Mouse (Mus musculus): Measurements from ENCODE around the gene Fignl1. TPM values are rescaled to one million over a fixed set of nuclear protein-coding genes. Genes with fewer than 3 reads are reported as not detected.
A peak's percentile ranks its signal among the peaks of the same experiment; 100 is the strongest.

Gene Fignl1
- polyA plus RNA-seq, 1 experiment from 2014 or later: 122 TPM

GRCm38 (mm10) chr11:11836713-11837370, 28.1 kb upstream of the Fignl1 start:
- peak; percentile 69 for DNase-seq (ENCODE audit: low spot score)
- no peaks in the 10 kb centered on the region for H3K9me3 ChIP-seq (ENCODE audit: control insufficient read depth, low read length)
- H3K9ac ChIP-seq (ENCODE audit: low read depth, low read length): peak overlapping the region; percentile 32; the same call in 1 of the 2 replicates
- peak; percentile 86 for ATAC-seq (replicated peaks; ENCODE audit: low FRiP score)
- peak overlapping the region; percentile 74 for H3K27ac ChIP-seq (ENCODE audit: low read depth, low read length)
- peak overlapping the region; percentile 36 for H3K4me3 ChIP-seq (ENCODE audit: low read depth, low read length)
- no peaks in the 10 kb centered on the region for H3K36me3 ChIP-seq (ENCODE audit: control insufficient read depth, insufficient read depth, low read length)
- no peaks in the 10 kb centered on the region for H3K27me3 ChIP-seq (replicated peaks; ENCODE audit: control insufficient read depth, insufficient read depth, low read length)
- H3K4me1 ChIP-seq (replicated peaks; ENCODE audit: control insufficient read depth, insufficient read depth, low read length): peaks cover 79% of the 10 kb centered on the region
- H3K4me2 ChIP-seq: peak overlapping the region; percentile 74
- WGBS: 8% methylated on average over 18 of the region's 18 CpGs

GRCm38 (mm10) chr11:11836262-11836661, 27.5 kb upstream of the Fignl1 start:
- Histone ChIP-seq H3K4me1 (replicated peaks; ENCODE audit: control insufficient read depth, insufficient read depth, low read length) (peaks cover 75% of the 10 kb centered on the region), H3K4me3 (ENCODE audit: low read depth, low read length) (peak overlapping the region; percentile 36), H3K9me3 (ENCODE audit: control insufficient read depth, low read length) (no peaks in the 10 kb centered on the region), H3K27me3 (replicated peaks; ENCODE audit: control insufficient read depth, insufficient read depth, low read length) (no peaks in the 10 kb centered on the region), H3K27ac (ENCODE audit: low read depth, low read length) (peak overlapping the region; percentile 74; the same call in 1 of the 2 replicates), H3K4me2 (peak overlapping the region; percentile 74), H3K9ac (ENCODE audit: low read depth, low read length) (peak overlapping the region; percentile 32; the same call in 1 of the 2 replicates), H3K36me3 (ENCODE audit: control insufficient read depth, insufficient read depth, low read length) (no peaks in the 10 kb centered on the region)
- 21% methylated on average over 8 of the region's 8 CpGs for WGBS
- ATAC-seq (replicated peaks; ENCODE audit: low FRiP score) (no peak), DNase-seq (ENCODE audit: low spot score) (no peak)

GRCm38 (mm10) chr11:11835791-11836190, 27.0 kb upstream of the Fignl1 start:
- no peak overlapping the region for H3K4me3 ChIP-seq (ENCODE audit: low read depth, low read length)
- ATAC-seq (replicated peaks; ENCODE audit: low FRiP score): no peak
- 54% methylated on average over 4 of the region's 4 CpGs for WGBS

GRCm38 (mm10) chr11:11835361-11835760, 26.6 kb upstream of the Fignl1 start:
- ATAC-seq (replicated peaks; ENCODE audit: low FRiP score): peak; percentile 74
- no peak overlapping the region for H3K4me3 ChIP-seq (ENCODE audit: low read depth, low read length)
- peak overlapping the region; percentile 74 for H3K4me2 ChIP-seq
- no peaks in the 10 kb centered on the region for H3K9me3 ChIP-seq (ENCODE audit: control insufficient read depth, low read length)
- no peaks in the 10 kb centered on the region for H3K27me3 ChIP-seq (replicated peaks; ENCODE audit: control insufficient read depth, insufficient read depth, low read length)
- 15% methylated on average over 6 of the region's 6 CpGs for WGBS
- no peak for DNase-seq (ENCODE audit: low spot score)
- 0 out of 2 replicates have a peak overlapping the region, but pooled peaks have one; percentile 17 for H3K27ac ChIP-seq (ENCODE audit: low read depth, low read length)
- H3K9ac ChIP-seq (ENCODE audit: low read depth, low read length): peak overlapping the region; percentile 42
- H3K4me1 ChIP-seq (replicated peaks; ENCODE audit: control insufficient read depth, insufficient read depth, low read length): peaks cover 68% of the 10 kb centered on the region
- H3K36me3 ChIP-seq (ENCODE audit: control insufficient read depth, insufficient read depth, low read length): no peaks in the 10 kb centered on the region

More at GRCm38 (mm10) chr11:11835791-11836190, 27.0 kb upstream of the Fignl1 start:
- Histone ChIP-seq H3K27me3 (replicated peaks; ENCODE audit: control insufficient read depth, insufficient read depth, low read length) (no peaks in the 10 kb centered on the region), H3K36me3 (ENCODE audit: control insufficient read depth, insufficient read depth, low read length) (no peaks in the 10 kb centered on the region), H3K4me1 (replicated peaks; ENCODE audit: control insufficient read depth, insufficient read depth, low read length) (peaks cover 70% of the 10 kb centered on the region), H3K4me2 (peak overlapping the region; percentile 74), H3K9me3 (ENCODE audit: control insufficient read depth, low read length) (no peaks in the 10 kb centered on the region), H3K27ac (ENCODE audit: low read depth, low read length) (0 out of 2 replicates have a peak overlapping the region, but pooled peaks have one; percentile 74), H3K9ac (ENCODE audit: low read depth, low read length) (no peak overlapping the region)
- DNase-seq (ENCODE audit: low spot score): no peak

- Histone ChIP-seq H3K27me3 (replicated peaks; ENCODE audit: control insufficient read depth, insufficient read depth, low read length) (peaks cover 4% of the 10 kb centered on the region; the same call in 1 of the 2 replicates), H3K9ac (ENCODE audit: low read depth, low read length) (peak overlapping the region; percentile 23), H3K9me3 (ENCODE audit: control insufficient read depth, low read length) (no peaks in the 10 kb centered on the region), H3K36me3 (ENCODE audit: control insufficient read depth, insufficient read depth, low read length) (no peaks in the 10 kb centered on the region), H3K4me3 (ENCODE audit: low read depth, low read length) (no peak overlapping the region), H3K4me1 (replicated peaks; ENCODE audit: control insufficient read depth, insufficient read depth, low read length) (peaks cover 60% of the 10 kb centered on the region), H3K4me2 (no peak overlapping the region), H3K27ac (ENCODE audit: low read depth, low read length) (peak overlapping the region; percentile 83; the same call in 1 of the 2 replicates)
- DNase-seq (ENCODE audit: low spot score) (no peak), ATAC-seq (replicated peaks; ENCODE audit: low FRiP score) (no peak)
- 30% methylated on average over 8 of the region's 8 CpGs for WGBS
Observed at GRCm38 (mm10) chr11:11833100-11833499, 24.3 kb upstream of the Fignl1 start.

- Histone ChIP-seq H3K9me3 (ENCODE audit: control insufficient read depth, low read length) (no peaks in the 10 kb centered on the region), H3K4me3 (ENCODE audit: low read depth, low read length) (no peak overlapping the region), H3K36me3 (ENCODE audit: control insufficient read depth, insufficient read depth, low read length) (no peaks in the 10 kb centered on the region), H3K4me2 (no peak overlapping the region), H3K27me3 (replicated peaks; ENCODE audit: control insufficient read depth, insufficient read depth, low read length) (peaks cover 4% of the 10 kb centered on the region; the same call in 1 of the 2 replicates), H3K27ac (ENCODE audit: low read depth, low read length) (peak overlapping the region; percentile 83), H3K9ac (ENCODE audit: low read depth, low read length) (peak overlapping the region; percentile 23), H3K4me1 (replicated peaks; ENCODE audit: control insufficient read depth, insufficient read depth, low read length) (peaks cover 57% of the 10 kb centered on the region)
- no peak for DNase-seq (ENCODE audit: low spot score)
- ATAC-seq (replicated peaks; ENCODE audit: low FRiP score): no peak
- 32% methylated on average over 6 of the region's 6 CpGs for WGBS
Observed at GRCm38 (mm10) chr11:11832755-11833084, 24.0 kb upstream of the Fignl1 start.

GRCm38 (mm10) chr11:11831940-11832754, 23.4 kb upstream of the Fignl1 start:
- Histone ChIP-seq H3K36me3 (ENCODE audit: control insufficient read depth, insufficient read depth, low read length) (no peaks in the 10 kb centered on the region), H3K9ac (ENCODE audit: low read depth, low read length) (peak overlapping the region; percentile 23; the same call in 1 of the 2 replicates), H3K4me3 (ENCODE audit: low read depth, low read length) (no peak overlapping the region), H3K27ac (ENCODE audit: low read depth, low read length) (peak overlapping the region; percentile 83), H3K9me3 (ENCODE audit: control insufficient read depth, low read length) (no peaks in the 10 kb centered on the region), H3K27me3 (replicated peaks; ENCODE audit: control insufficient read depth, insufficient read depth, low read length) (peaks cover 4% of the 10 kb centered on the region; the same call in 1 of the 2 replicates), H3K4me2 (peak overlapping the region; percentile 3; the same call in 1 of the 2 replicates), H3K4me1 (replicated peaks; ENCODE audit: control insufficient read depth, insufficient read depth, low read length) (peaks cover 52% of the 10 kb centered on the region)
- DNase-seq (ENCODE audit: low spot score) (no peak), ATAC-seq (replicated peaks; ENCODE audit: low FRiP score) (no peak)
- WGBS: 15% methylated on average over 6 of the region's 6 CpGs

- H3K4me2 ChIP-seq: peak overlapping the region; percentile 3; the same call in 1 of the 2 replicates
- H3K9me3 ChIP-seq (ENCODE audit: control insufficient read depth, low read length): no peaks in the 10 kb centered on the region
- DNase-seq (ENCODE audit: low spot score) (no peak), ATAC-seq (replicated peaks; ENCODE audit: low FRiP score) (no peak)
- WGBS: 46% methylated on average over 6 of the region's 6 CpGs
- H3K9ac ChIP-seq (ENCODE audit: low read depth, low read length): no peak overlapping the region
- H3K4me3 ChIP-seq (ENCODE audit: low read depth, low read length): no peak overlapping the region
- peak overlapping the region; percentile 83 for H3K27ac ChIP-seq (ENCODE audit: low read depth, low read length)
- peaks cover 47% of the 10 kb centered on the region for H3K4me1 ChIP-seq (replicated peaks; ENCODE audit: control insufficient read depth, insufficient read depth, low read length)
- H3K36me3 ChIP-seq (ENCODE audit: control insufficient read depth, insufficient read depth, low read length): no peaks in the 10 kb centered on the region
- peaks cover 4% of the 10 kb centered on the region; the same call in 1 of the 2 replicates for H3K27me3 ChIP-seq (replicated peaks; ENCODE audit: control insufficient read depth, insufficient read depth, low read length)
Observed at GRCm38 (mm10) chr11:11831526-11831925, 22.8 kb upstream of the Fignl1 start.

Data from liver, embryonic 11.5 days (tissue).